Mouse (Mus musculus): ENCODE results near the gene Gm5089.

DNA sequence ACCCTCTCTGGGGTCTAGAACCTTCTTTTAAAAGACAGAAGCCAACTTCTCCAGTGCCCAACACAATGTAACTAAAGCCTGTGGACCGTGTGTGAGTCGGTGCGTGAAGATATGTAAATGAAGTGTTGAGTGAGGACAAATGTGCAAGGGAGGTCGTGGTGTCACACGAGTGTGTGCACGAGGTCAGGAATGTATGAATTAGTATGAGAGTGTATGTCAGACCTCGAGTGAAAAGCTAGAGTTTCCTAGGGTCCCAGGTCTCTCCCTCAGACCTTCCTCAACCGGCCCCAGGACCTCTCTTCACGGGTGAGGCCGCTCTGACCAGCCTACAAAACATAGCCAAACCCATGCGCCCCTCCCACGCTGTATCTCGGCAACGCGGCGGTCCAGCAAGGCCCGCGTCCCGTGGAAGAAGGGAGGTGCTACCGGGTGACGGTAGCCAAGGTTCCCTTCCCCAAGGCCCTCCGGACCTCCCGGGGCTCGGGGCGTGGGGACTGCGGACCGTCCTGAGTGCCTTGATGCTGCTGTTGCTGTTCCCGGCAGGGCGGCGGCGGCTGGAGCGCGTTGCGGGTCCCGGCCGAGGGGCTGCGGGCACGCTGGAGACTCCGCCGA is 12.3 kb upstream of the Gm5089 start:
- TF ChIP-seq POLR2A (IDR thresholded peaks at IDR 0.05; ENCODE audit: insufficient read depth, low read depth, low read length) (no peak), CTCF (IDR thresholded peaks at IDR 0.05) (no peak), EP300 (IDR thresholded peaks at IDR 0.05; ENCODE audit: insufficient read depth, low read depth, low read length) (no peak)

Data from heart, adult 2 months (tissue).